Mouse (Mus musculus) granulocyte monocyte progenitor cell, adult 5-6 weeks (primary cell): Measurements from ENCODE around the gene Gpr107. TPM values are rescaled to one million over a fixed set of nuclear protein-coding genes. Genes with fewer than 3 reads are reported as not detected.

ENCODE experiments used
- total RNA-seq, 2 experiments: library from RNA; stranded (forward) in 1 of 2; stranded (reverse) in 1 of 2; fragments of 200-712, 200-1000 nt in 1 of 2; fragments of >200 nt in 1 of 2; fragmentation: Nextera tagmentation in 1 of 2; gene quantifications; 2 replicates each; pipeline ENCODE4 v1.2.3; 2014 to 2017

The Gpr107 gene
- total RNA-seq, 2 experiments from 2014 or later, result 12.8 to 16.4 TPM

Other genes starting within 250 kb of the Gpr107 start
- gene Ptges, start 222.5 kb upstream of the Gpr107 start, total RNA-seq (2014; fragmentation: Nextera tagmentation), result 0.30 TPM in 1 of 2 replicates, not detected in the other
- 0.13 and 0.52 TPM in 2 replicates for gene Ptges, start 222.5 kb upstream of the Gpr107 start, total RNA-seq (2017)
- gene Tor1b, start 199.4 kb upstream of the Gpr107 start, total RNA-seq (2014; fragmentation: Nextera tagmentation), result 39.2 and 43.9 TPM in 2 replicates
- 33.9 and 37.7 TPM in 2 replicates for gene Tor1b, start 199.4 kb upstream of the Gpr107 start, total RNA-seq (2017)
- 72.9 and 76.1 TPM in 2 replicates for gene Tor1a, start 184.4 kb upstream of the Gpr107 start, total RNA-seq (2014; fragmentation: Nextera tagmentation)
- gene Tor1a, start 184.4 kb upstream of the Gpr107 start, total RNA-seq (2017), result 101 and 156 TPM in 2 replicates
- 35.9 and 42.6 TPM in 2 replicates for gene BC005624, start 170.1 kb upstream of the Gpr107 start, total RNA-seq (2014; fragmentation: Nextera tagmentation)
- gene BC005624, start 170.1 kb upstream of the Gpr107 start, total RNA-seq (2017), result 60.0 and 61.0 TPM in 2 replicates
- 5.2 and 10.0 TPM in 2 replicates for gene Usp20, start 170.0 kb upstream of the Gpr107 start, total RNA-seq (2014; fragmentation: Nextera tagmentation)
- 2.2 and 5.5 TPM in 2 replicates for gene Usp20, start 170.0 kb upstream of the Gpr107 start, total RNA-seq (2017)
- 57.0 and 64.0 TPM in 2 replicates for gene Fnbp1, start 10.3 kb upstream of the Gpr107 start, total RNA-seq (2014; fragmentation: Nextera tagmentation)
- gene Fnbp1, start 10.3 kb upstream of the Gpr107 start, total RNA-seq (2017), result 24.3 and 47.2 TPM in 2 replicates
- gene Ncs1, start 93.5 kb downstream of the Gpr107 start, total RNA-seq (2014; fragmentation: Nextera tagmentation), result 2.1 and 4.6 TPM in 2 replicates
- gene Ncs1, start 93.5 kb downstream of the Gpr107 start, total RNA-seq (2017), result 2.5 and 3.2 TPM in 2 replicates
- gene Hmcn2, start 162.1 kb downstream of the Gpr107 start, total RNA-seq (2014; fragmentation: Nextera tagmentation), result 0.09 TPM in 1 of 2 replicates, not detected in the other
- gene Hmcn2, start 162.1 kb downstream of the Gpr107 start, total RNA-seq (2017), result 0.15 TPM in 1 of 2 replicates, not detected in the other